Mouse (Mus musculus) neural tube, embryonic 11.5 days (tissue): ENCODE data around the gene Rps29. TPM values are rescaled to one million over a fixed set of nuclear protein-coding genes. Genes with fewer than 3 reads are reported as not detected.

Experiments
- ATAC-seq: fragments of 200-750 bp; cut with Nextera tagmentation; 2 replicates; pipeline ENCODE4 v1.8.0; 2017; ENCODE audit warnings: moderate number of reproducible peaks, mild to moderate bottlenecking, moderate TSS enrichment, moderate library complexity; ENCODE audit not compliant: insufficient read depth, low FRiP score, low TSS enrichment
- DNase-seq: peaks from one replicate; pipeline ENCODE4 v3.0.0-alpha.2; 2015; ENCODE audit warnings: low spot score
- H3K27ac ChIP-seq: fragments of 300-500 bp; sonication (generic); 2 replicates; pipeline ENCODE4 v1.5.1; 2014; ENCODE audit warnings: low read depth, mild to moderate bottlenecking, low read length
- H3K27me3 ChIP-seq: fragments of 300-500 bp; sonication (generic); 2 replicates; pipeline ENCODE4 v1.6.1; 2014; ENCODE audit warnings: mild to moderate bottlenecking, low read length, mixed read lengths; ENCODE audit not compliant: control insufficient read depth, insufficient read depth
- H3K36me3 ChIP-seq: fragments of 300-500 bp; sonication (generic); 2 replicates; pipeline ENCODE4 v1.6.1; 2014; ENCODE audit warnings: mild to moderate bottlenecking, low read length, moderate library complexity, mixed read lengths; ENCODE audit not compliant: control insufficient read depth, insufficient read depth
- H3K4me1 ChIP-seq: fragments of 300-500 bp; sonication (generic); 2 replicates; pipeline ENCODE4 v1.6.1; 2014; ENCODE audit warnings: low read length, mixed read lengths; ENCODE audit not compliant: control insufficient read depth, insufficient read depth
- H3K4me2 ChIP-seq: fragments of 300-500 bp; sonication (generic); 2 replicates; pipeline ENCODE4 v1.6.1; 2014; ENCODE audit warnings: low read depth, mild to moderate bottlenecking, moderate library complexity
- H3K4me3 ChIP-seq: fragments of 300-500 bp; sonication (generic); 2 replicates; pipeline ENCODE4 v1.5.1; 2014; ENCODE audit warnings: low read depth, low read length
- H3K9ac ChIP-seq: fragments of 300-500 bp; sonication (generic); 2 replicates; pipeline ENCODE4 v1.6.1; 2014; ENCODE audit warnings: mild to moderate bottlenecking, low read length
- H3K9me3 ChIP-seq: fragments of 300-500 bp; sonication (generic); 2 replicates; pipeline ENCODE4 v1.6.1; 2016; ENCODE audit warnings: low read length; ENCODE audit not compliant: control insufficient read depth
- WGBS: fragments of 180-500 bp; shearing (Covaris S2); extraction: QIAGEN DNeasy Blood & Tissue Kit; methylation state at CpG from one replicate; pipeline ENCODE4 v1.1.7; 2014; 5-methylcytosine and 5-hydroxymethylcytosine counted together
- microRNA-seq: library from miRNA; unstranded; fragments of <30 nt; microRNA quantifications from one replicate; pipeline ENCODE4, GENCODE M21; 2016
- polyA plus RNA-seq: library from polyadenylated mRNA; unstranded; fragments of >200 nt; fragmentation: Nextera tagmentation; extraction: Ambion mirVana; gene quantifications from 2 replicates; pipeline ENCODE4 v1.2.1, GENCODE M21; 2014

Rps29 gene
- polyA plus RNA-seq, 1 experiment from 2014 or later: 1,261 TPM

- H3K9ac ChIP-seq: no peak overlapping the region
- no peak for ATAC-seq
- no peak for DNase-seq
- 90% methylated on average over 3 of the region's 3 CpGs for WGBS
- H3K9me3 ChIP-seq: no peaks in the 10 kb centered on the region
- no peaks in the 10 kb centered on the region for H3K36me3 ChIP-seq
- H3K27me3 ChIP-seq: no peaks in the 10 kb centered on the region
- no peak overlapping the region for H3K4me3 ChIP-seq
- H3K27ac ChIP-seq: no peak overlapping the region
- no peak overlapping the region for H3K4me2 ChIP-seq
- H3K4me1 ChIP-seq: peaks cover 5% of the 10 kb centered on the region; the same call in 1 of the 2 replicates
Measured at GRCm38 (mm10) chr12:69127626-69128025, 31.4 kb downstream of the Rps29 start.

- Histone ChIP-seq H3K36me3 (no peaks in the 10 kb centered on the region), H3K27me3 (no peaks in the 10 kb centered on the region), H3K4me1 (peaks cover 5% of the 10 kb centered on the region; the same call in 1 of the 2 replicates), H3K4me2 (no peak overlapping the region), H3K27ac (no peak overlapping the region), H3K9me3 (no peaks in the 10 kb centered on the region), H3K4me3 (no peak overlapping the region), H3K9ac (no peak overlapping the region)
- WGBS: 92% methylated on average over 5 of the region's 5 CpGs
- ATAC-seq (no peak), DNase-seq (no peak)
Measured at GRCm38 (mm10) chr12:69127170-69127569, 31.8 kb downstream of the Rps29 start.

- H3K9ac ChIP-seq: no peak overlapping the region
- 90% methylated on average over 5 of the region's 5 CpGs for WGBS
Measured at GRCm38 (mm10) chr12:69125066-69125465, 33.9 kb downstream of the Rps29 start.

GRCm38 (mm10) chr12:69122801-69123200, 36.2 kb downstream of the Rps29 start:
- 90% methylated on average over 11 of the region's 11 CpGs for WGBS
- Histone ChIP-seq H3K4me2 (no peak overlapping the region), H3K27me3 (no peaks in the 10 kb centered on the region), H3K36me3 (no peaks in the 10 kb centered on the region), H3K4me1 (no peaks in the 10 kb centered on the region), H3K9me3 (no peaks in the 10 kb centered on the region), H3K27ac (no peak overlapping the region), H3K9ac (no peak overlapping the region), H3K4me3 (no peak overlapping the region)
- no peak for DNase-seq
- no peak for ATAC-seq

More at GRCm38 (mm10) chr12:69125066-69125465, 33.9 kb downstream of the Rps29 start:
- H3K36me3 ChIP-seq: no peaks in the 10 kb centered on the region
- H3K27ac ChIP-seq: no peak overlapping the region
- no peak overlapping the region for H3K4me3 ChIP-seq
- no peak overlapping the region for H3K4me2 ChIP-seq
- H3K4me1 ChIP-seq: peaks cover 1% of the 10 kb centered on the region; the same call in 1 of the 2 replicates
- no peak for ATAC-seq
- no peaks in the 10 kb centered on the region for H3K27me3 ChIP-seq
- no peak for DNase-seq
- no peaks in the 10 kb centered on the region for H3K9me3 ChIP-seq

GRCm38 (mm10) chr12:69119908-69120307, 39.1 kb downstream of the Rps29 start:
- no peak for ATAC-seq
- Histone ChIP-seq H3K4me2 (no peak overlapping the region), H3K27ac (no peak overlapping the region), H3K9ac (no peak overlapping the region), H3K36me3 (no peaks in the 10 kb centered on the region), H3K9me3 (no peaks in the 10 kb centered on the region), H3K4me3 (no peak overlapping the region), H3K4me1 (no peaks in the 10 kb centered on the region), H3K27me3 (no peaks in the 10 kb centered on the region)
- WGBS: 90% methylated on average over 6 of the region's 6 CpGs
- DNase-seq: no peak

Small RNA genes within 50 kb of the gene (microRNA-seq; reads per million reads assigned to microRNA genes)
- not detected for gene Gm47287
- not detected for gene Gm47295

Other genes starting within 250 kb of the Rps29 start
- gene Lrr1, start 9.6 kb upstream of the Rps29 start, polyA plus RNA-seq: 23.6 and 25.8 TPM in 2 replicates
- gene Rpl36al, start 24.9 kb upstream of the Rps29 start, polyA plus RNA-seq: 442 and 491 TPM in 2 replicates
- 37.0 and 37.5 TPM in 2 replicates for gene Mgat2, start 25.0 kb upstream of the Rps29 start, polyA plus RNA-seq
- 29.9 and 36.3 TPM in 2 replicates for gene Gm49383, start 37.9 kb upstream of the Rps29 start, polyA plus RNA-seq
- gene Dnaaf2, start 39.2 kb upstream of the Rps29 start, polyA plus RNA-seq: 9.7 and 11.4 TPM in 2 replicates
- gene Gm49384, start 45.1 kb upstream of the Rps29 start, polyA plus RNA-seq: 31.9 and 32.1 TPM in 2 replicates
- gene Pole2, start 69.0 kb upstream of the Rps29 start, polyA plus RNA-seq: 26.5 and 26.8 TPM in 2 replicates
- 1.7 and 2.7 TPM in 2 replicates for gene Klhdc1, start 82.0 kb upstream of the Rps29 start, polyA plus RNA-seq
- 251 and 253 TPM in 2 replicates for gene Klhdc2, start 137.5 kb upstream of the Rps29 start, polyA plus RNA-seq
- gene Nemf, start 198.0 kb upstream of the Rps29 start, polyA plus RNA-seq: 80.3 and 82.1 TPM in 2 replicates
- 52.4 and 55.8 TPM in 2 replicates for gene Arf6, start 213.0 kb upstream of the Rps29 start, polyA plus RNA-seq
- gene Gm9887, start 213.3 kb upstream of the Rps29 start, polyA plus RNA-seq: 1.4 and 1.6 TPM in 2 replicates